Mouse (Mus musculus): Measurements from ENCODE around the gene Psmb8.

The Psmb8 gene

GRCm38 (mm10) chr17:34193468-34193867 lies 4.1 kb upstream of the Psmb8 start:
- no peak for DNase-seq

DNA sequence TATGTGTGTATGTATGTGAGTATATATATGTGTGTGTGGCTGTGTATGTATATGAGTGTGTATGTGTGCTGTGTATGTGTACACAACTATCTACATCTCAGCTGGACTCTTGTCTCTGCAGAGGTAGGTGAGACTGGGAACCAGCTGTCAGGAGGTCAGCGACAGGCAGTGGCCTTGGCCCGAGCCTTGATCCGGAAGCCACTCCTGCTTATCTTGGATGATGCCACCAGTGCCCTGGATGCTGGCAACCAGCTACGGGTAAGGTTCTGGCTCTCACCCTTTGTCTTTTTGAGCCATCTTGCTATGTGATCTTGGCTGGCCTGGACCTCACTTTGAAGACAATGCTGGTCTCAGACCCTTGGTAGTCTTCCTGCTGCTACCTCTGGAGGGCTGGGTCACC lies 2.8 kb upstream of the Psmb8 start:
- DNase-seq: no peak

GRCm38 (mm10) chr17:34196491-34196890 lies 1.0 kb upstream of the Psmb8 start:
- DNase-seq: no peak

DNA sequence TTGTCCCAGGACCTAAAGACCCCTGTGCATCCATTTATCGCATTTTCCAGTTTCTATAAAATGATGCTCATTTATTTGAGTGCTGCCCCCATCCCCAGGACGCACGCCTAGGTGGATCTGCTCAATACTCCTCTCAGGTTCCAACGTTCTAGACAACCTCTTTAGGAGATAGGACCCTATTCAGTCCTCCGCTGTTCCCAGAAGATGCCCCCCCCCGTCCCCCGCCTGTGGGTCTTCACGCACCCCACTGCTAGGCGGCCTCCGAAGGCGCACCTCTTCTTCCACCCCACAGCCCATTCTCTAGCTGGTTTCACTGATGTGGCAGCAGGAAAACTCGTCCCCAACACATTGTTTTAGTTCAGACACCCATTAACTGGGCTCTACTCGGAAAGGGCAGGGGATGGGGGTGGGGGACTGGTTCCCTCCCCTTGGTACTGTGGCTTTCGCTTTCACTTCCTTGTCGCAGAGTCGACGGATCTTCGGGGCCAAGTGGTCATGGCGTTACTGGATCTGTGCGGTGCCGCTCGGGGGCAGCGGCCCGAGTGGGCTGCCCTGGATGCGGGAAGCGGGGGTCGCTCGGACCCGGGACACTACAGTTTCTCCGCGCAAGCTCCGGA lies 491 bp downstream of the Psmb8 start:
- DNase-seq: peak; percentile 23

DNA sequence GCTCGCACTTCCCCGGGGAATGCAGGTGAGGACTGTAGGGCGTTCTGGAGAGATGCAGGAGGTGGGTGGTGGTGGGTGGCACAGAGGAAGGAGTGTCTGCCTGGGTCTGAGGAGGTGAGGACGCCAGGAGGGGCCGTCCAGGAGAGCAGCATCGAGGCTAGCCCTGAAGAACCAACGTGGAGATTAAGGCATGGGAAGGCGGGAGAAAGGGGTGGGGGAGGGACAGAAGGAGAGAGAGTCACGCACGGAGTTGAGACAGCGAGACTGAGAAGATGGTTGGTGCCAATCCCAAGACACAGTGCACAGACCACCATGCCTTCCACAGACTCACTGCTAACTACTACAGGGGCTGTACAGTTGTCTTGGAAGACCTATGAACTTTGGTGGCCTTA lies 996 bp downstream of the Psmb8 start:
- DNase-seq: no peak

DNA sequence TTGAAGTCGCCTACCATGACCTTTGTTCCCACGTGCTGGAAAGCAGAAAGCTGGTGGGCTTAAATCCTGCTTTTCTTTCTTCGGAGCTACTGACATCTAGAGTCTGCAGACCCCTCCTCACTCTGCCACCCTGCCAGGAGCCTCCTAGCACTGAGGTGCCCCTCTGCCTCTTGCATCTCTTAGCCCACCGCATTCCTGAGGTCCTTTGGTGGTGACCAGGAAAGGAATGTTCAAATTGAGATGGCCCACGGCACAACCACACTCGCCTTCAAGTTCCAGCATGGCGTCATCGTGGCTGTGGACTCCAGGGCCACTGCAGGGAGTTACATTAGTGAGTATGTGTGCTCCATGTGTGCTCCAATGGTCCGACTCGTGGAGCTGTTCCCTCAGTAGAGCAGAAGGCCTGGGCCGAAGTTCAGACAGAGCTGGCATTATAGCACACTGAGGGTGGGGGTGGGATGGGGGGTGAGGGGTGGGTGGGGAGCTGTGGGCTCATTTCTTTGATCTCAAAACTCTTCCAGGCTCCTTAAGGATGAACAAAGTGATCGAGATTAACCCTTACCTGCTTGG lies 1.6 kb downstream of the Psmb8 start:
- DNase-seq: no peak

- no peak for DNase-seq
Measured at GRCm38 (mm10) chr17:34200047-34200446, 2.5 kb downstream of the Psmb8 start.

- no peak for DNase-seq
Measured at GRCm38 (mm10) chr17:34200772-34201505, 3.4 kb downstream of the Psmb8 start.

DNA sequence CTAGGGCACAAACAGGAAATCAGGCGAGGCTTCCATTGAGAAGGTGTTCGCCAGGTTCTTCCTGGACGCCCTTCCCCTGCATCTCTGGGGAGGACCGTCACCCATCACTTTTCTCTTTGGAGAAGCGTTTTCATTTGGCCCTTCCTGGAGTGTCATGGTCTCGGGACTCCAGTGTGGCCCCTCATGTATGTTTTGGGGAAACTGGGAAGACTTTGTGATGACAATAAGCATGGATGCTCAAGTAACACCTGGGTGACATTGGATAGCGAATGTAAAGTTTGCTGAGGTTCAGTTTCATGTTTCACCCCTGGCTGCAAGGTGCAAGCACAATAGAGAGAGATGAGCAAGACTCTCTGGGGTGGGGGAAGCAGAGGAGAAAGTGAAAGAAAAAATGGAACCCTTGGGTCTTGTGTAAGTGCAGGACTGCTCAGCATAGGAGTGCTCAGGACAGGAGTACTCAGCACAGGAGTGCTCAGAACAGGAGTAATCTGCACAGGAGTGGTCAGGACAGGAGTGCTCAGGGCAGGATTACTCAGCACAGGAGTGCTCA lies 4.1 kb downstream of the Psmb8 start:
- no peak for DNase-seq

DNA sequence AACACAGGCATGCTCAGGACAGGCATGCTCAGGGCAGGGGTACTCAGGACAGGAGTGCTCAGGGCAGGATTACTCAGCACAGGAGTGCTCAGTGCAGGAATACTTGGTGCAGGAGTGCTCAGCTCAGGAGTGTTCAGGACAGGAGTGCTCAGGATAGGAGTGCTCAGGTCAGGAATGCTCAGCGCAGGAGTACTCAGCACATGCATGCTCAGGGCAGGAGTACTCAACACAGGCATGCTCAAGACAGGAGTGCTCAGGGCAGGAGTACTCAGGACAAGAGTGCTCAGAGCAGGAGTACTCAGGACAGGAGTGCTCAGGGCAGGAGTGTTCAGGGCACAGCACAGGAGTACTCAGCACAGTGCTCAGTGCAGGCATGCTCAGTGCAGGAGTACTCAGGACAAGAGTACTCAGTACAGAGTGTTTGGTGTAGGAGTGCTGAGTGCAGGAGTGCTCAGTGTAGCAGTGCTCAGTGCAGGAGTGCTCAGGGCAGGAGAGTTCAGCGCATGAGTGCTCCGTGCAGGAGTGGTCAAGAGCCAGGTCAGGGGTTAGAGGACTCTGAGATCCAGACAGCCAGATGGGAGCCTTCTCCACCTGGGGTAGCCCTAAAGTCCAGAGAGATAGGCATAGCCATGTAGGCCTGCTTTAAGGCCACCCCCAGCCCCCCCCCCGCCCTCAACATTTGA lies 5.4 kb downstream of the Psmb8 start:
- no peak for DNase-seq

- no peak for DNase-seq
Measured at GRCm38 (mm10) chr17:34203444-34203843, 5.9 kb downstream of the Psmb8 start, which contains the start of gene Tap2. Gene Tap2 (plus strand): TSS chr17:34203527.

- peak; percentile 88 for DNase-seq
Measured at GRCm38 (mm10) chr17:34204303-34205010, 6.9 kb downstream of the Psmb8 start.

DNA sequence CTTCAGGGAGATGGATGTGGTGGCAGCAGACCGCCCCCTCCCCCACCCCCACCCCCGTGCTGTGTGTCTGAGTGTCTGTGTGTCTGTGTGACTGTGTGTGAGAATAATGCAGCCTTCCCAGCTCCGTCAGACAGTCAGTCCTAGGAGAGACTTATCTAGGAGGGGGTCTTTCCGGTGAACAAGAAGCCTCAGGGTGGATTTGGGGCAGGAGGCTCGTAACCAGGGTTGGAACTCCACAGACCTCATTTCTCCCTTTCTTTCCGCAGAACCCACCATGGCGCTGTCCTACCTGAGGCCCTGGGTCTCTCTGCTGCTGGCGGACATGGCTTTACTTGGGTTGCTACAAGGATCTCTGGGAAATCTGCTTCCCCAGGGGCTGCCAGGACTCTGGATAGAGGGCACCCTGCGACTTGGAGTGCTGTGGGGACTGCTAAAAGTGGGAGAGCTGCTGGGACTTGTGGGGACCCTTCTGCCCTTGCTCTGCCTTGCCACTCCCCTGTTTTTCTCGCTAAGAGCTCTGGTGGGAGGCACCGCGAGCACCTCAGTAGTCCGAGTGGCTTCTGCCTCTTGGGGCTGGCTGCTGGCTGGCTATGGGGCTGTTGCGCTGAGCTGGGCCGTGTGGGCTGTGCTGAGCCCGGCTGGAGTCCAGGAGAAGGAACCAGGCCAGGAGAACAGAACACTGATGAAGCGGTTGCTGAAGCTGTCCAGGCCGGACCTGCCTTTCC lies 7.7 kb downstream of the Psmb8 start:
- DNase-seq: peak; percentile 18

- peak; percentile 22 for DNase-seq
Measured at GRCm38 (mm10) chr17:34205746-34206176, 8.2 kb downstream of the Psmb8 start.

- DNase-seq: no peak
Measured at GRCm38 (mm10) chr17:34206731-34207130, 9.2 kb downstream of the Psmb8 start.

DNA sequence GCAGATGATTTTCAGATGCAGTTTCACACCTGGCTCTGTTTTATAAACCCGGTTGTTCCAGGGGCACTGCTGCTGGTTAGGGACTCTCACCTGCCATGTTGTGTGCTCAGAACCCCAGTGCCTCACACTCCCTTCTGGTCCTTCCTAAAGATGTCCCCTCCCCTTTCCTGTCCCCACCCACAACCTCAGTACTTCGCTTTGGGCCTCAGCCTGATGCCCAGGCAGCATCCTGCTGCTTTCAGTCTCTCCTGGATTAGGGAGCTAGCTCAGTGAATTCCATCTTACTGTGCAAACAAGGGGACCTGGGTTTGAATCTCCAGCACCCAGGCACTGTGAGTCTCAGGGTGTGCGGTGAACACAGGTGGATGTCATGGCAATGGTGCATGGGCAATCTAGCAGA lies 9.9 kb downstream of the Psmb8 start:
- DNase-seq: no peak

- no peak for DNase-seq
Measured at GRCm38 (mm10) chr17:34207866-34208265, 10.3 kb downstream of the Psmb8 start.

DNA sequence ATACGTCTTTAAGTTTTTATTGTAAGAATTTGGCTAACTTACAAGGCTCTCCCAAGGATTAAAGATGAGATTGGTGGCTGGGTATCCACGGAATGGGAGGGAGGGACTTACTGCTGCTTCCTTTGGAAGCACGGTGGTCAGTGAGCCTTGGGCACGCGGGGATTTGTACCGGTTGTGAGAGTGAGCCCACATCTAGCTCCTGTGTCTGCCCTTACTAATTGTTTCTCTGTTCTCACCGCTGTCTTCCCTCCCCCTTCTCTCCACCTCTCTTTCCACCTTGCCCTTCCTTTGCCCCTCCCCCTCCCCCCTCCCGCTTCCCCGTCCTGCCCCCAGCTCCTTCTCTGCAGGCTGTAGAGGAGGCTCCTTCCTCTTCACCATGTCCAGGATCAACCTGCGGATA lies 10.9 kb downstream of the Psmb8 start:
- no peak for DNase-seq

- peak; percentile 30 for DNase-seq
Measured at GRCm38 (mm10) chr17:34209680-34210079, 12.2 kb downstream of the Psmb8 start.

DNA sequence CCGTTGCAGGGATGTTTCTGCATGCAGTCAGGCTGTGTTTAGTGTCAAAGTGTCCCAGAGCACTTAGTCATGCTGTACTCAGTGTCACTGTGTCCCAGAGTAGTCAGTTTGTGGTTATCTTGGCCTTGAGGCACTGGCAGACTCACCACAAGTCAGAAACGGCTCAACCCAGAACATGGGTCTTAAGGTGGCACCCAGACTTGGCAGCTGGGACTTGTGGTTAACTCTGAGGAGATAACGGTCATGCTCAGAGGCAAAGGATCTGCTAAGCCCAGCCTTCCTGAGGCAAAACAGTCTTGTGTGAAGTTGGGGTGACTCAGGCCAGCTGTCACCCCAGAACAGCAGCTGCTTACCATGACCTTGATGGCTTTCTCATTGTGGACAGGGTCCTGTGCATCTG lies 13.1 kb downstream of the Psmb8 start:
- peak; percentile 50 for DNase-seq

- DNase-seq: no peak
Measured at GRCm38 (mm10) chr17:34211746-34212365, 14.3 kb downstream of the Psmb8 start.

All from liver (tissue).